Mouse (Mus musculus): Measurements from ENCODE around the gene Rsc1a1. TPM values are rescaled to one million over a fixed set of nuclear protein-coding genes. Genes with fewer than 3 reads are reported as not detected.
A peak's percentile ranks its signal among the peaks of the same experiment; 100 is the strongest.

Gene Rsc1a1
- polyA plus RNA-seq (2011; ENCODE audit: insufficient read depth, insufficient read length, low replicate concordance, missing spikeins), result 4.1 TPM in 1 of 2 replicates, not detected in the other

- no peak for TF ChIP-seq CTCF (IDR thresholded peaks at IDR 0.05; ENCODE audit: control insufficient read depth, insufficient read depth, low read length)
- Histone ChIP-seq H3K4me3 (replicated peaks; ENCODE audit: control insufficient read depth, low read depth, low read length) (no peak within 1 kb of the TSS), H3K4me1 (ENCODE audit: control insufficient read depth, insufficient read depth, low read length) (no peaks in the 10 kb centered on the region), H3K27ac (ENCODE audit: control insufficient read depth, insufficient read depth, low read depth, low read length, poor library complexity) (no peak within 1 kb of the TSS)
- WGBS, result 94% methylated on average over 6 of the region's 6 CpGs
Measured at GRCm38 (mm10) chr4:141685499-141685898, at the start of gene Rsc1a1. Gene Rsc1a1, minus strand, starts transcription at chr4:141685599.

GRCm38 (mm10) chr4:141735206-141735560, 49.8 kb upstream of the Rsc1a1 start:
- Histone ChIP-seq H3K4me3 (replicated peaks; ENCODE audit: control insufficient read depth, low read depth, low read length) (peak overlapping the region; percentile 9), H3K4me1 (ENCODE audit: control insufficient read depth, insufficient read depth, low read length) (no peaks in the 10 kb centered on the region; the same call in 1 of the 2 replicates), H3K27ac (ENCODE audit: control insufficient read depth, insufficient read depth, low read depth, low read length, poor library complexity) (no peak overlapping the region)
- WGBS, result 39% methylated on average over 9 of the region's 9 CpGs
- no peak for TF ChIP-seq POLR2A (IDR thresholded peaks at IDR 0.05; ENCODE audit: borderline replicate concordance, control insufficient read depth, low read depth, low read length)
- TF ChIP-seq CTCF (IDR thresholded peaks at IDR 0.05; ENCODE audit: control insufficient read depth, insufficient read depth, low read length), result no peak

DNA sequence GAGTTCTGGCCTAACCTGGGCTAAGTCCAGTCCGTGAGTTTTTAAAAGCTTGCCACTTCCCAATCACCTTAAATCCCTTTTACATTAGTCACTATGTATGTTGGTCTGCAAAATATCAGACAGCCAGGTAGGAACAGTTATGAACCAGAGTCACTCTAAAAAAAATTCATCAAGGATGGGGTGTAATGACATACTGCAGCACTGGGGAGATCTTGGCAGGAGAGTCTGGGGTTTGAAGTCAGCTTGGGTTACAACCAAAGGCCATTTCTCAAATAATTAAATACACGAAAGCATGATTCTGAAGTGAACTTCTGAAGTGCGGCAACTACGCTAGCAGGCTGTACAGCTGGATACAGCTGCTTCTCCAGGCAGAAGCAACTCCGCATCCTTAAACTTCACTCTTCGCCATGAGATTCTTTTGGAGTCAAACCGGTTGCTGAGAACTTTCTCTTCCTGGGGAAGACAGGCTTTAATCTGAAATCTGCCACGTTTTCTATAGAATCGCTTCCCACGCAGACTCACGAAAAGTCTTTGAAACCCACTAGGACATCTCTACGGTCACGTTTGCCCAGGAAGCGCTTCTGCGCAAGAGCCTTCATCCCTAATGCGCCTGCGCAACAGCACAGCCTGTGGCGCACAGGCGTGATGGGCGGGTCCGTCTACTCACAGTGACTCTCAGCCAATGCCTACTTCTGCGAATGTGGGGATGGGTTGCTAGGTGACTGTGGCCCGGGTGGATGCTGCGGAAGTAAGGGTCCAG, 49.2 kb upstream of the Rsc1a1 start:
- 8% methylated on average over 24 of the region's 24 CpGs for WGBS
- TF ChIP-seq POLR2A (IDR thresholded peaks at IDR 0.05; ENCODE audit: borderline replicate concordance, control insufficient read depth, low read depth, low read length) (peak; percentile 38; the same call in 1 of the 2 replicates), CTCF (IDR thresholded peaks at IDR 0.05; ENCODE audit: control insufficient read depth, insufficient read depth, low read length) (no peak)
- Histone ChIP-seq H3K4me3 (replicated peaks; ENCODE audit: control insufficient read depth, low read depth, low read length) (peak overlapping the region; percentile 9), H3K4me1 (ENCODE audit: control insufficient read depth, insufficient read depth, low read length) (no peaks in the 10 kb centered on the region; the same call in 1 of the 2 replicates), H3K27ac (ENCODE audit: control insufficient read depth, insufficient read depth, low read depth, low read length, poor library complexity) (no peak overlapping the region)

- WGBS, result 73% methylated on average over 5 of the region's 5 CpGs
- TF ChIP-seq POLR2A (IDR thresholded peaks at IDR 0.05; ENCODE audit: borderline replicate concordance, control insufficient read depth, low read depth, low read length), result no peak
- TF ChIP-seq CTCF (IDR thresholded peaks at IDR 0.05; ENCODE audit: control insufficient read depth, insufficient read depth, low read length), result no peak
- H3K27ac ChIP-seq (ENCODE audit: control insufficient read depth, insufficient read depth, low read depth, low read length, poor library complexity), result no peak overlapping the region
- no peaks in the 10 kb centered on the region; the same call in 1 of the 2 replicates for H3K4me1 ChIP-seq (ENCODE audit: control insufficient read depth, insufficient read depth, low read length)
- no peak overlapping the region for H3K4me3 ChIP-seq (replicated peaks; ENCODE audit: control insufficient read depth, low read depth, low read length)
Measured at GRCm38 (mm10) chr4:141731766-141732165, 46.4 kb upstream of the Rsc1a1 start.

GRCm38 (mm10) chr4:141730401-141730800, 45.0 kb upstream of the Rsc1a1 start:
- 89% methylated on average over 13 of the region's 13 CpGs for WGBS
- no peak overlapping the region for H3K4me3 ChIP-seq (replicated peaks; ENCODE audit: control insufficient read depth, low read depth, low read length)
- H3K4me1 ChIP-seq (ENCODE audit: control insufficient read depth, insufficient read depth, low read length), result peaks cover under 1% of the 10 kb centered on the region; the same call in 1 of the 2 replicates
- no peak overlapping the region for H3K27ac ChIP-seq (ENCODE audit: control insufficient read depth, insufficient read depth, low read depth, low read length, poor library complexity)
- TF ChIP-seq CTCF (IDR thresholded peaks at IDR 0.05; ENCODE audit: control insufficient read depth, insufficient read depth, low read length), result no peak
- no peak for TF ChIP-seq POLR2A (IDR thresholded peaks at IDR 0.05; ENCODE audit: borderline replicate concordance, control insufficient read depth, low read depth, low read length)

GRCm38 (mm10) chr4:141729266-141729665, 43.9 kb upstream of the Rsc1a1 start:
- Histone ChIP-seq H3K4me1 (ENCODE audit: control insufficient read depth, insufficient read depth, low read length) (peaks cover 3% of the 10 kb centered on the region; the same call in 1 of the 2 replicates), H3K4me3 (replicated peaks; ENCODE audit: control insufficient read depth, low read depth, low read length) (no peak overlapping the region), H3K27ac (ENCODE audit: control insufficient read depth, insufficient read depth, low read depth, low read length, poor library complexity) (no peak overlapping the region)
- no peak for TF ChIP-seq POLR2A (IDR thresholded peaks at IDR 0.05; ENCODE audit: borderline replicate concordance, control insufficient read depth, low read depth, low read length)
- TF ChIP-seq CTCF (IDR thresholded peaks at IDR 0.05; ENCODE audit: control insufficient read depth, insufficient read depth, low read length), result no peak
- 86% methylated on average over 3 of the region's 3 CpGs for WGBS

- Histone ChIP-seq H3K4me1 (ENCODE audit: control insufficient read depth, insufficient read depth, low read length) (peaks cover 4% of the 10 kb centered on the region; the same call in 1 of the 2 replicates), H3K27ac (ENCODE audit: control insufficient read depth, insufficient read depth, low read depth, low read length, poor library complexity) (no peak overlapping the region), H3K4me3 (replicated peaks; ENCODE audit: control insufficient read depth, low read depth, low read length) (no peak overlapping the region)
- no peak for TF ChIP-seq CTCF (IDR thresholded peaks at IDR 0.05; ENCODE audit: control insufficient read depth, insufficient read depth, low read length)
- TF ChIP-seq POLR2A (IDR thresholded peaks at IDR 0.05; ENCODE audit: borderline replicate concordance, control insufficient read depth, low read depth, low read length), result no peak
- WGBS, result 74% methylated on average over 3 of the region's 3 CpGs
Measured at GRCm38 (mm10) chr4:141725738-141726137, 40.3 kb upstream of the Rsc1a1 start.

GRCm38 (mm10) chr4:141725277-141725676, 39.9 kb upstream of the Rsc1a1 start:
- H3K4me3 ChIP-seq (replicated peaks; ENCODE audit: control insufficient read depth, low read depth, low read length), result no peak overlapping the region
- WGBS, result 83% methylated on average over 5 of the region's 5 CpGs
- TF ChIP-seq CTCF (IDR thresholded peaks at IDR 0.05; ENCODE audit: control insufficient read depth, insufficient read depth, low read length) (no peak), POLR2A (IDR thresholded peaks at IDR 0.05; ENCODE audit: borderline replicate concordance, control insufficient read depth, low read depth, low read length) (no peak)
- H3K4me1 ChIP-seq (ENCODE audit: control insufficient read depth, insufficient read depth, low read length), result peaks cover 4% of the 10 kb centered on the region; the same call in 1 of the 2 replicates
- H3K27ac ChIP-seq (ENCODE audit: control insufficient read depth, insufficient read depth, low read depth, low read length, poor library complexity), result no peak overlapping the region

All from bone marrow, adult 2 months (tissue).